Mouse (Mus musculus): Measurements from ENCODE around the gene Hdac9.

The Hdac9 gene

DNA sequence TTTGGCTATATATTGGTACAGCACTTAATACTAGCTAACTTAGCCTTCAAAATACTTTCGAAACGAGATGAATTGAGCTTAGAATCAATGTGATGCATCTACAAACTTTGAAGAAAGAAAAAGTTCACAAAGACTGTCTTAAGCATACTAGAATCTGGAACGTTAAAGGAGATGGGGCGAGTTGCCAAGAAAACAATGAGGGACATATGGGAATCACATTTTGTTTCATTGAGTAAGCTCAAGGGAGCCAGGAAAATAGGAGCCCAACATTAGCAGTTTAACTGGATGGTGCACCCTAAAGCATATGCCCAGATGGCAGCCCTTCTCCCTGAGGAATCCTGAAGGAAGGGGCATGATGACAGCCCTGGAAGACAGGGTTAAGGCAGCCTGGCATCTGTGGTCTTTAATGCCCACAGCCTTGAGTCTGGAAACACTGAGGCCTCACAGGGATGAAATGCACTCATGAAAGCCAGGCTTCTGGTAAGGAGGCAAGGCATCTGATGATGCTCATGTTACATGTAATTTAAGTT, 685.2 kb downstream of the Hdac9 start:
- no peak for DNase-seq (ENCODE audit: low read depth, low spot score)

GRCm38 (mm10) chr12:34224505-34224904, 692.4 kb downstream of the Hdac9 start:
- DNase-seq (ENCODE audit: low read depth, low spot score) = no peak

DNA sequence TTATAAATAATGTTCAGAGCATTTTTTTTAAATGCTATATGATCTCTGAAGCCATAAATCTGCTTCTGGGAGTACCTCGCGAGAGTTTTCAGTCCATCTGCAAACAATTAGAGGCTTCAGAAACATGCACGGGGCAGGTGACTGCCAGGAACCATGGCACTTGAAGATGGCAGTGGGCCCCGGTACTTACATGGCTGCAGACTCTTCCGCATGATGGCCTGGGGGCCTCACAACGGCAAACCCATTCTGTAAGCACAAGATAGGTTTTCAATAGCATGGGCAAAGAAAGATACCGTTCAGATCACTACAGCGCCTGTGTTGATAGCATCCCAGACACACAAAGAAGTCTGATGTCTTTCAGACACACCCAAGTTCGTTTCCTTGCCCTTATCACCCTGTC, 695.9 kb downstream of the Hdac9 start:
- DNase-seq (ENCODE audit: low read depth, low spot score) = no peak

DNA sequence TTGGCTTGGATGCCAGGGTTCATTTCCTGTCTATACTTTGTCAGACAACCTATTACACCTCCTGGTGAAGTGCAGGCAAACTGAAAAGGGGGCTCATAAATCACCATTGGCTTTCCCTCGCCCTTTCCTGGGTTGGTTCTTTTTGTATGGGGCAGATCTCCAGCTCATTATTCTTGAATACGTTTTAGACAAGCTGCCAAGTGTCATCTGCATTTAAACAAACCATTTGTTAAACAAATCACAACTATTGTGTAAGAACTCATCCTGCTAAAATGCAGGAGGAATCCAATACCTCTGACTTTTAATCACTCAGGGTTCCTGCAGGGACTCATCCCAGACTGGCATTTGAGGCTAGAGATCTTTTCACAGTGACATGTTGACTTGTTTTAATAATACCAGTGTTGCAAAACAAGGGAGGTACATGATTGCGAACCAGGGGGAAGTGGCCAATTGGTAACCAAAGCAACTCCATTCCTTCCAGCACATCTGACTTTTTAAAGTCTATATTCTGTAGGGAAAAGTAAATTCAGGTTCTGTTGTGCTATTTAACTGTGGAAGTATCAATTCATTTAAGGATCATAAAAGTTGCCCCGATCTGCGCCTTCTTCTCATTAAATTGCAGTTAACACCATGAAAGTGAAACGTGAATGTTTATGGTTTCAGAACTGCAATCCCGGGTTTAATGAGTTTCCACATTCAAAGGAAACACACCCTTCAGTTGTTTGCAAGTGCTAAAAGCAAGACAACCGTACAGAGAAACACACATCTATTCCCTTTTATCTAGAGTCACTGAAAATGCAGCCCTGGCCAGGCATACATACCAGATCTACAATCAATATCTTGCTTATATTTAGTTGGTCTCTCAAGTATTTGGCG, 696.6 kb downstream of the Hdac9 start:
- no peak for DNase-seq (ENCODE audit: low read depth, low spot score)

DNA sequence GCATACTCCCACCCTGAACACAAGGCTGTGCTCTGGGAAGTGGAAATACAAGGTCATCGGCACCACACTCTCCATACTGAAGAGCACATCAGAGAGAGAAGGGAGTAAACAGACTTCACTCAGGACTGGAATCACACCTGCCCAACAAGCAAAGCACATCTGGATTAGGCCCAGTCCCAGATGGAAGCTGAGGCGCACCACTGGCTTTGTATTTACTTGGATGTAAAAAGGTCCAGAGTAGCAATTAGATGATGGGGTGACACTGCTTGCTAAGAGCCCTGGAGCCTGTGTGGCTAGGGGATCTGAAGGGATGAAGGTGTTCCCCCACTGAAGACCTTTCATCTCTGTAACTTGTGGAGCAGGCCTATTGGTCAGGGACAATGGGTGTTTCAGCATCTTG, 698.3 kb downstream of the Hdac9 start:
- DNase-seq (ENCODE audit: low read depth, low spot score) = no peak

GRCm38 (mm10) chr12:34215023-34216020, 701.6 kb downstream of the Hdac9 start:
- no peak for DNase-seq (ENCODE audit: low read depth, low spot score)

- no peak for DNase-seq (ENCODE audit: low read depth, low spot score)
Measured at GRCm38 (mm10) chr12:34212162-34212561, 704.7 kb downstream of the Hdac9 start.

DNA sequence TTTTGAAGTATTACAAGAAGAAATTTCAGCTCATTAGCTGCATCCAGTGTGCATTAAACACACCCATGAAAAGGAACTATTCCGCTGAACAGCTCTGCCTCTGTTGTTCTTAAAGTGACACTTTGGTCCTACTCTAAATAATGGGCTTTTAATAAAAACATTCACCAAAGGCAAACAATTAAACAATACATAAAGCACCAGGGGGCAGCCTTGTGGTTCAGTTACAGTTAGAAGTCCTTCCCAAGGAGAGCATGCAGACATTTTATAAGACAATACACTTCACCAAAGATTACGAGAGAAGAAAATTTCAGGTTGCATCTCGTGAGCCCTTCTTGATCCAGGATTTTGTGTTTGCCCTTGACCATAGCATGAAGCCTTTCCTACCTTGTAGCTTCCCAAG, 715.4 kb downstream of the Hdac9 start:
- peak; percentile 11 for DNase-seq (ENCODE audit: low read depth, low spot score)

GRCm38 (mm10) chr12:34200030-34200446, 716.9 kb downstream of the Hdac9 start:
- DNase-seq (ENCODE audit: low read depth, low spot score) = no peak

DNA sequence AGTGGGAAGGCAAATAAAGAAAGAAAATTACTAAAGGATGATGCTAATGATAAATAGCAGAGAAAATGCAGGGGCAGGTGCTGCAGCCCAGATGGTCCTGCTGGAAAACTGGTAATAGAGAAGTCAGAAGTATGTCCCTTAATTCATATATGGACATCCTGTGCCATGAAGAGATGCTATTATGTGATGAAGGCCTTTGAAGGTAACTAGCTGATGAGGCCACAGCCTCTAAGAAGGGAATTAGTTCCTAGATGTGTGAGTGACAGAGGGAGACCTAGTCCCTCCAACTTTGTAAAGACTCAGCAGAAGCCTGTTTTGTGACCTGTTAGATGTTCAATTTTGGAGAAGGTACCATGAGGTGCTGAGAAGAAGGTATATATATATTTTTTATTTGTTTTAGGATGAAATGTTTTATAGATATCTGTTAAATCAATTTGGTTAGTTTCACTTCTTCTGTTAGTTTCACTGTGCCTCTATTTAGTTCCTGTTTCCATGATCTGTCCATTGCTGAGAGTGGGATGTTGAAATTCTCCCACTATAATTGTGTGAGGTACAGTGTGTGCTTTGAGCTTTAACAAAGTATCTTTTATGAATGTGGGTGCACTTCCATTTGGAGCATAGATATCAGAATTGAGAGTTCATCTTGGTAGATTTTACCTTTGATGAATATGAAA, 721.6 kb downstream of the Hdac9 start:
- no peak for DNase-seq (ENCODE audit: low read depth, low spot score)

DNA sequence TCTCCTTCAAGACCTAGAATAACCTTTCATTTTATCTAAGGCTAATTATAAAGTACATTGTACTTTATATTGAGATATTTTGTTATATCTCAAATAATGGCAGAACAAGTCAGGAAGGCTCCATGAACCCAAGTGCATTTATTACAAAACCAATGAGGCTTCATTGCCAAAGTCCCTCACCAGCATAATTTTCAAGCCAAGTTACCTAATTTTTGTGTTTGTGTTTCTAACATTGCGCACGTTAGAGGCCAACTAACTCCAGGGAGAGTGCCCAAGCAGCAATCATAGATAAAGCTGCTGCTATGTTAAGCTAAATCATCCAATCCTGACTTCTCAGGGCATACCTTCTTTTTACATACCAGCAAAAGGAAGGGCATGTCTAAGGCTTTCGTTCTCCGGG, 722.8 kb downstream of the Hdac9 start:
- no peak for DNase-seq (ENCODE audit: low read depth, low spot score)

- DNase-seq (ENCODE audit: low read depth, low spot score) = no peak
Measured at GRCm38 (mm10) chr12:34191246-34191645, 725.6 kb downstream of the Hdac9 start.

DNA sequence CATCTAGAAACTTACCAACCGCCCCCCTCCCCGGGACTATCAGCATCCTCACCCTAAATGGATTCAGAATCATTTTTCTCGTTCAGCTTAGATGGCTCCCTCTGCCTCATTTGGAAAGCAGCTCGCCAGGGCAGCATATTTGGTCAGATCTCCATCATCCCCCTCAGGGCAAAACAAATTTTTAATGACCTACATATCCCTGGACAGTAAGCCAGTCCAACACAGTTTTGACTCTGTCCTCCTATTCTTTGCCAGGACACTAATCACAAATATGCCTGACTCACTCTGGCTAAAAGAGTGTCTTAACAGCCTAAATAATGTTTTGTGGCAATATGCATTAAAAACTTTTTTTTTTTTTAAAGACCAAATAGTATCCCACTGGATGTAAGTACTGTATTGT, 738.0 kb downstream of the Hdac9 start:
- no peak for DNase-seq (ENCODE audit: low read depth, low spot score)

DNA sequence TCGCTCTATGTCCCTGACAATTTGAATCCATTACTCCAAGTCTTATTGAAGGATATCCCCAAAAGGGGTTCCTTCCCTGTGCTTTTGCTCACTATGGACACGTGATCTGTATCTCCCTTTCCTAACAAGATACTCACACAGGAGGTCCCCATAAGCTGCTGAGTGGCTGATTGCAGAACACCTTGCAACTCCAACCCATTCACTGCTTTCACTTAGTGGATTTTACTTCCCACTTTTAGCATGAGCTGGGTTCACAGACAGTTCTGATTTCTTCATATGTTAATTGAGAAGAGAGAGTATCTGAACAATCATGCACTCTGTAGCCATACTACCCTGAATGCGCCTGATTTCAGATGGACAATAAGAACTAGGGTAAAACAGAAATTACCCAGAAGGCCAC, 740.1 kb downstream of the Hdac9 start:
- DNase-seq (ENCODE audit: low read depth, low spot score) = no peak

DNA sequence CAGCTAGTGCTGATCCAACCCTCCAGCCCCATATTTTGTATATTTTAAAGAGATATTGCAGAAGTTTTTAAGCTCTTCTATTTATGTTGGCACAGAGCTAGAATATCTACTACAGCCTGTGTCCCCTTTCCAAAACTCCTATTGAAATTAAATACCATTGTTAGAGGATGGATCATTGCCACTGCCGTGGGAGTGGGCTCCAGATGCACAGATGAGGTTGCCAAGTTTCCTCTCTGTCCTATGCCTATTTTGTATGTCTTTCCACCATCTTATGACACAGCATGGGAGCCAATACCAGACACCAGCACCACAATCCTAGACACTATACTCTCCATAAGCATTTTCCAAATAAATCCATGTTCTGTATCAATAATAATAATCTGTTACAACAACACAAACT, 743.9 kb downstream of the Hdac9 start:
- no peak for DNase-seq (ENCODE audit: low read depth, low spot score)

DNA sequence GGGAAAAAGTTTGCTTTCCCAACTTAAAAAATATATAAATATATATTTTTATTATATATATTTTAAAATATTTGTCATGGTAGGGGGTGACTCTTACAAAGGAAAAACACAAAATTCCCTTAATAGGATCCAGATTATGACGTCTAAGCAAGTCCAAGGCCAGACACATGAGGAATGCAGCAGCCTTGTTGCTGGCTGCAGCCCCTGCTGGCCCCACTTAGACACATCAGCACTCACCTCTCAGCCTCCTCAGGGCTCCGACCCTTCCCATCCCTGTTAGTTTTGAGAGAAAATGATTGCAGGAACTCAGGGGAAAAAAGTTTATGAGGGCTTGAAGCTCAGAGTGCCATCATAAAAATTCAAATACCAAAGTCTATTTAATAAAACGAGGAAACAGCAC, 746.3 kb downstream of the Hdac9 start:
- no peak for DNase-seq (ENCODE audit: low read depth, low spot score)

DNA sequence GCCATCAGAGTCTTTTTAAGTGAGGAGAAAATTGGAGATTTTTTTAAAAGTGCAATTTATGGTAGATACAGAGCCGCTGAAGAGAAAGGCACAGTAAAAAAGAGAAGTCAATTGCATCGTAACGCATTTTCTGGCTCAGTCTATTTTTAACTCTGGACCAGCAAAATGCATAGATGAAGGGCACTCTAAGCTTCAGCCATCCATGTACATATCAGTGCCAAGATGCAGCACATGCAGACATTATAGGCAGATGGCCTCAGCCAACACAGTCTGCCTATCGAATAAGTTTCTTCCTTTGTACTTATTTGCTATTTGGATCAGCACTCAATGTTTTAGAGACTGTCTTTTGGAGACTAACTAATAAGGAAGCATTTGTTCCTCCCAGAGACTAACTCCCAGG, 751.2 kb downstream of the Hdac9 start:
- no peak for DNase-seq (ENCODE audit: low read depth, low spot score)

- DNase-seq (ENCODE audit: low read depth, low spot score) = no peak
Measured at GRCm38 (mm10) chr12:34156301-34156700, 760.6 kb downstream of the Hdac9 start.

DNA sequence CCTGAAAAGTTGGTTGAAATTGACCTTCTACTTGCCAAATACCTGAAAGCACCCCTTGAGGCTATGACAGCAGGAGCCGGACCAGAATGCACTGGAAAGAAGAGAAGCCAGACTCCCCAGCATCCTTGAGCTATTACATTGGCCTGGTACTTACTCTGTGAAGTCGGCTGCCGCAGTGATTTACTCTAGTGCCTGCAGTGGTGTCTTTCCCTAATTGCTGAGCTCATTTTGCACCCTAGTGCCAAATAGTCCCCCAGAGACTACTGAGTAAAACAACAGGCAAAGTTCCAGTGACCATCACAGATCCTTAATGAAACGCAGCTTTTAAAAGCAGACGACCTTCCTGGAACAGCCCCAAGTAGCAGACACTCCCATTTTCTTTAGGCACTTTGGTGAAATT, 761.2 kb downstream of the Hdac9 start:
- no peak for DNase-seq (ENCODE audit: low read depth, low spot score)

GRCm38 (mm10) chr12:34154757-34155156, 762.1 kb downstream of the Hdac9 start:
- no peak for DNase-seq (ENCODE audit: low read depth, low spot score)

GRCm38 (mm10) chr12:34151336-34151735, 765.6 kb downstream of the Hdac9 start:
- no peak for DNase-seq (ENCODE audit: low read depth, low spot score)

DNA sequence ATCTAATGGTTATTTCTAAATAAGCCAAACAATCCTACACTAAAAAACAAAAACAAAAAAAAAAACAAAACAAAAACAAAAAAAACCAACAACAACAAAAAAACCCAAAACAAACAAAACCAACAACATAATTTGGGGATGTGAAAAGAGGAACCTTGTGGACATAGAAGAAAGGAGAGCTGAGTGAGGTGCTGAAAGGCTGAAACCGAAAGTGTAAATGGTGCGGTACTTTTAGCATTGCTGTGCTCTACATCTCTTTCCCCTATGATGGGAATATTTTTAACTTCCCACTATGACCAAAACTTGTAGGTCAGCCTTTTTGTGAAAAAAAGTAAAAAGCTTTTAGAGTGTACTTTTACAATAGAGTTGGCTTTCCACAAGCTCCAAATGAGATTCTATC, 774.2 kb downstream of the Hdac9 start:
- no peak for DNase-seq (ENCODE audit: low read depth, low spot score)

All from CD4-positive, CD25-positive, alpha-beta regulatory T cell, adult 2 months (primary cell).